Mouse (Mus musculus): Measurements from ENCODE around the gene Zfp853. TPM values are rescaled to one million over a fixed set of nuclear protein-coding genes. Genes with fewer than 3 reads are reported as not detected.

Gene Zfp853
- polyA plus RNA-seq, 1 experiment from 2014 or later = 0.12 TPM

GRCm38 (mm10) chr5:143316605-143317287 is 23.3 kb upstream of the Zfp853 start:
- no peak overlapping the region for H3K4me3 ChIP-seq (ENCODE audit: low read depth, low read length)
- peaks cover 40% of the 10 kb centered on the region for H3K36me3 ChIP-seq (ENCODE audit: control insufficient read depth, insufficient read depth, low read length)
- no peaks in the 10 kb centered on the region for H3K27me3 ChIP-seq (ENCODE audit: control insufficient read depth, insufficient read depth, low read length)
- 93% methylated on average over 5 of the region's 5 CpGs for WGBS
- no peak overlapping the region for H3K9ac ChIP-seq (replicated peaks; ENCODE audit: low read depth, low read length)
- H3K4me1 ChIP-seq (ENCODE audit: control insufficient read depth, insufficient read depth, low read length) = peaks cover 10% of the 10 kb centered on the region
- H3K9me3 ChIP-seq (ENCODE audit: control insufficient read depth, low read depth, low read length) = no peaks in the 10 kb centered on the region
- no peak overlapping the region for H3K27ac ChIP-seq (ENCODE audit: low read length)
- H3K4me2 ChIP-seq (replicated peaks; ENCODE audit: low read depth, low read length) = no peak overlapping the region
- no peak for ATAC-seq (ENCODE audit: insufficient number of reproducible peaks, insufficient read depth, low FRiP score, low read depth)

- Histone ChIP-seq H3K27ac (ENCODE audit: low read length) (no peak overlapping the region), H3K9ac (replicated peaks; ENCODE audit: low read depth, low read length) (0 out of 2 replicates have a peak overlapping the region, but pooled peaks have one; percentile 89), H3K36me3 (ENCODE audit: control insufficient read depth, insufficient read depth, low read length) (peaks cover 44% of the 10 kb centered on the region), H3K9me3 (ENCODE audit: control insufficient read depth, low read depth, low read length) (no peaks in the 10 kb centered on the region), H3K27me3 (ENCODE audit: control insufficient read depth, insufficient read depth, low read length) (no peaks in the 10 kb centered on the region), H3K4me3 (ENCODE audit: low read depth, low read length) (peak overlapping the region; percentile 86), H3K4me1 (ENCODE audit: control insufficient read depth, insufficient read depth, low read length) (peaks cover 10% of the 10 kb centered on the region), H3K4me2 (replicated peaks; ENCODE audit: low read depth, low read length) (peak overlapping the region; percentile 47)
- no peak; the same call in 1 of the 2 replicates for ATAC-seq (ENCODE audit: insufficient number of reproducible peaks, insufficient read depth, low FRiP score, low read depth)
- 9% methylated on average over 8 of the region's 8 CpGs for WGBS
These were observed 22.1 kb upstream of the Zfp853 start for GRCm38 (mm10) chr5:143315514-143315888.

- Histone ChIP-seq H3K4me3 (ENCODE audit: low read depth, low read length) (peak within 1 kb of the TSS; percentile 86), H3K4me2 (replicated peaks; ENCODE audit: low read depth, low read length) (peak within 1 kb of the TSS; percentile 88), H3K9me3 (ENCODE audit: control insufficient read depth, low read depth, low read length) (no peaks in the 10 kb centered on the region), H3K27ac (ENCODE audit: low read length) (peak within 1 kb of the TSS; percentile 86), H3K4me1 (ENCODE audit: control insufficient read depth, insufficient read depth, low read length) (peaks cover 10% of the 10 kb centered on the region), H3K27me3 (ENCODE audit: control insufficient read depth, insufficient read depth, low read length) (no peaks in the 10 kb centered on the region), H3K9ac (replicated peaks; ENCODE audit: low read depth, low read length) (peak within 1 kb of the TSS; percentile 89), H3K36me3 (ENCODE audit: control insufficient read depth, insufficient read depth, low read length) (peaks cover 44% of the 10 kb centered on the region)
- peak; percentile 85 for ATAC-seq (ENCODE audit: insufficient number of reproducible peaks, insufficient read depth, low FRiP score, low read depth)
- WGBS = under 1% methylated on average over 90 of the region's 101 CpGs
These were observed 21.5 kb upstream of the Zfp853 start, which contains the start of gene E130309D02Rik for GRCm38 (mm10) chr5:143314730-143315513. Gene E130309D02Rik (minus strand): TSS chr5:143315360.

GRCm38 (mm10) chr5:143314183-143314729 is 20.8 kb upstream of the Zfp853 start:
- Histone ChIP-seq H3K9ac (replicated peaks; ENCODE audit: low read depth, low read length) (peak overlapping the region; percentile 89), H3K27me3 (ENCODE audit: control insufficient read depth, insufficient read depth, low read length) (no peaks in the 10 kb centered on the region), H3K4me2 (replicated peaks; ENCODE audit: low read depth, low read length) (peak overlapping the region; percentile 88), H3K9me3 (ENCODE audit: control insufficient read depth, low read depth, low read length) (no peaks in the 10 kb centered on the region), H3K4me1 (ENCODE audit: control insufficient read depth, insufficient read depth, low read length) (peaks cover 10% of the 10 kb centered on the region), H3K4me3 (ENCODE audit: low read depth, low read length) (peak overlapping the region; percentile 86), H3K36me3 (ENCODE audit: control insufficient read depth, insufficient read depth, low read length) (peaks cover 47% of the 10 kb centered on the region), H3K27ac (ENCODE audit: low read length) (no peak overlapping the region; the same call in 1 of the 2 replicates)
- ATAC-seq (ENCODE audit: insufficient number of reproducible peaks, insufficient read depth, low FRiP score, low read depth) = no peak
- WGBS = 3% methylated on average over 16 of the region's 16 CpGs

GRCm38 (mm10) chr5:143311886-143312285 is 18.5 kb upstream of the Zfp853 start:
- no peak overlapping the region for H3K27ac ChIP-seq (ENCODE audit: low read length)
- H3K9ac ChIP-seq (replicated peaks; ENCODE audit: low read depth, low read length) = no peak overlapping the region
- H3K9me3 ChIP-seq (ENCODE audit: control insufficient read depth, low read depth, low read length) = no peaks in the 10 kb centered on the region
- peaks cover 10% of the 10 kb centered on the region for H3K4me1 ChIP-seq (ENCODE audit: control insufficient read depth, insufficient read depth, low read length)
- ATAC-seq (ENCODE audit: insufficient number of reproducible peaks, insufficient read depth, low FRiP score, low read depth) = no peak
- H3K4me3 ChIP-seq (ENCODE audit: low read depth, low read length) = no peak overlapping the region
- no peak overlapping the region for H3K4me2 ChIP-seq (replicated peaks; ENCODE audit: low read depth, low read length)
- no peaks in the 10 kb centered on the region for H3K27me3 ChIP-seq (ENCODE audit: control insufficient read depth, insufficient read depth, low read length)
- WGBS = 67% methylated on average over 8 of the region's 8 CpGs
- H3K36me3 ChIP-seq (ENCODE audit: control insufficient read depth, insufficient read depth, low read length) = peaks cover 47% of the 10 kb centered on the region

- no peaks in the 10 kb centered on the region for H3K9me3 ChIP-seq (ENCODE audit: control insufficient read depth, low read depth, low read length)
- H3K27me3 ChIP-seq (ENCODE audit: control insufficient read depth, insufficient read depth, low read length) = no peaks in the 10 kb centered on the region
- peaks cover 60% of the 10 kb centered on the region for H3K36me3 ChIP-seq (ENCODE audit: control insufficient read depth, insufficient read depth, low read length)
- peaks cover 7% of the 10 kb centered on the region for H3K4me1 ChIP-seq (ENCODE audit: control insufficient read depth, insufficient read depth, low read length)
- 94% methylated on average over 7 of the region's 7 CpGs for WGBS
- no peak for ATAC-seq (ENCODE audit: insufficient number of reproducible peaks, insufficient read depth, low FRiP score, low read depth)
- H3K4me2 ChIP-seq (replicated peaks; ENCODE audit: low read depth, low read length) = no peak overlapping the region
- H3K9ac ChIP-seq (replicated peaks; ENCODE audit: low read depth, low read length) = no peak overlapping the region
- no peak overlapping the region for H3K4me3 ChIP-seq (ENCODE audit: low read depth, low read length)
- H3K27ac ChIP-seq (ENCODE audit: low read length) = no peak overlapping the region
These were observed 16.5 kb upstream of the Zfp853 start for GRCm38 (mm10) chr5:143309916-143310315.

GRCm38 (mm10) chr5:143308825-143309224 is 15.4 kb upstream of the Zfp853 start:
- H3K9ac ChIP-seq (replicated peaks; ENCODE audit: low read depth, low read length) = no peak overlapping the region
- no peaks in the 10 kb centered on the region for H3K9me3 ChIP-seq (ENCODE audit: control insufficient read depth, low read depth, low read length)
- no peak overlapping the region for H3K27ac ChIP-seq (ENCODE audit: low read length)
- no peak for ATAC-seq (ENCODE audit: insufficient number of reproducible peaks, insufficient read depth, low FRiP score, low read depth)
- 85% methylated on average over 5 of the region's 5 CpGs for WGBS
- peaks cover 4% of the 10 kb centered on the region for H3K4me1 ChIP-seq (ENCODE audit: control insufficient read depth, insufficient read depth, low read length)
- peaks cover 61% of the 10 kb centered on the region for H3K36me3 ChIP-seq (ENCODE audit: control insufficient read depth, insufficient read depth, low read length)
- no peak overlapping the region for H3K4me2 ChIP-seq (replicated peaks; ENCODE audit: low read depth, low read length)
- no peak overlapping the region for H3K4me3 ChIP-seq (ENCODE audit: low read depth, low read length)
- no peaks in the 10 kb centered on the region for H3K27me3 ChIP-seq (ENCODE audit: control insufficient read depth, insufficient read depth, low read length)

- H3K4me1 ChIP-seq (ENCODE audit: control insufficient read depth, insufficient read depth, low read length) = no peaks in the 10 kb centered on the region
- H3K4me3 ChIP-seq (ENCODE audit: low read depth, low read length) = no peak overlapping the region
- ATAC-seq (ENCODE audit: insufficient number of reproducible peaks, insufficient read depth, low FRiP score, low read depth) = no peak
- H3K27ac ChIP-seq (ENCODE audit: low read length) = no peak overlapping the region
- no peak overlapping the region for H3K9ac ChIP-seq (replicated peaks; ENCODE audit: low read depth, low read length)
- 90% methylated on average over 7 of the region's 7 CpGs for WGBS
- H3K36me3 ChIP-seq (ENCODE audit: control insufficient read depth, insufficient read depth, low read length) = peaks cover 53% of the 10 kb centered on the region
- no peaks in the 10 kb centered on the region for H3K27me3 ChIP-seq (ENCODE audit: control insufficient read depth, insufficient read depth, low read length)
- no peaks in the 10 kb centered on the region for H3K9me3 ChIP-seq (ENCODE audit: control insufficient read depth, low read depth, low read length)
- H3K4me2 ChIP-seq (replicated peaks; ENCODE audit: low read depth, low read length) = no peak overlapping the region
These were observed 10.8 kb upstream of the Zfp853 start for GRCm38 (mm10) chr5:143304251-143304650.
